Mouse (Mus musculus) gastrocnemius, adult 8-10 months (tissue): ENCODE measurements around the gene Tbxas1. TPM values are rescaled to one million over a fixed set of nuclear protein-coding genes. Genes with fewer than 3 reads are reported as not detected.

Experiments used
- DNase-seq, 2 experiments: peaks; one replicate each; pipeline ENCODE4 v3.0.0; 2022; ENCODE audit warnings: low spot score in 2 of 2
- total RNA-seq, 4 experiments: library from RNA; stranded (reverse); gene quantifications; 2 replicates each; pipeline ENCODE4 v1.2.4; 2022

The Tbxas1 gene
- total RNA-seq, 4 experiments from 2014 or later, result 0.51 to 0.80 (median 0.56) TPM

DNA sequence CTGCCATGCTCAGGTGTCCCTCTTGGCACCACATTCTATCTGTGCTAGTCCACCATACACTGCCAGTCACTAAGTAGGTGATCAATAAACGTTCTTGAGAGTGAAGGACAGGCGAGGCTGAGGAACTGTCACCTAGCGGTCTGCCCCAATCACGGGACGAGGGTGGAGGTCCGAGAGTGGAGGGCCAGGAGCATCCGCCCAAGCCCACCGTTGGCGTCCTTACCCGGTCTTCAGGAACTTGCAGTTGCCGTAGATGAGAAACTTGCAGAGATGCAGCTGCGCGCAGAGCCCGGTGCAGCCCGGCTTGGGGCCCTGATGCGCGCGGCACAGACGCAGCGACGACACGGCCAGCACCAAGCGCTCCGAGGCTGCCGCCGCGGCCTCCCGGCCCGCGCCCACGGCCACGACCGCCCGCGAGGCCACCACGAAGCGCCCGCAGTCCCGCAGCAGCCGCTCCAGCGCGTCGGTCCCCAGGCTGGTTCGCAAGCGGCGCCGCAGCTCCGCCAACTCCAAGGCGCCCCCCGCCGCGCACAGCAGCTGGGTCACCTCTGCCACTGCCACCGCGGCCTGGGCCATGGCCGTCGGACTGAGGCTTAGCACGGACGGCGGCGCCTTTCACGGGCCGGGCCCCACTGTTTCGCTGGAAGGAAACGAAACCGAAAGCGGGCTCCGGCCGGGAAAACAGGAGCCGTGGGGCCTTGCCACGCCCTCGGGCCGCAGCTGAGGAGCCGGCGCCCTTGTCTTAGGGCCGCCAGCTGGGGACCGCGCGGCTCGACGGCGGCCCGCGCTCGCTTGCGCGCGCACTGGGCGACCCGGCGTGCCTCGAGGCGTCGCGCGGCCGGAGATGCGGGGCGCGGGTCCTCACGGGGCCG lies 242.6 kb downstream of the Tbxas1 start, which contains the start of gene Parp12:
Parp12 (minus strand) TSS at position 766 of the 872 bp plus-strand sequence.
- DNase-seq, result peak; percentile 60 to 72

DNA sequence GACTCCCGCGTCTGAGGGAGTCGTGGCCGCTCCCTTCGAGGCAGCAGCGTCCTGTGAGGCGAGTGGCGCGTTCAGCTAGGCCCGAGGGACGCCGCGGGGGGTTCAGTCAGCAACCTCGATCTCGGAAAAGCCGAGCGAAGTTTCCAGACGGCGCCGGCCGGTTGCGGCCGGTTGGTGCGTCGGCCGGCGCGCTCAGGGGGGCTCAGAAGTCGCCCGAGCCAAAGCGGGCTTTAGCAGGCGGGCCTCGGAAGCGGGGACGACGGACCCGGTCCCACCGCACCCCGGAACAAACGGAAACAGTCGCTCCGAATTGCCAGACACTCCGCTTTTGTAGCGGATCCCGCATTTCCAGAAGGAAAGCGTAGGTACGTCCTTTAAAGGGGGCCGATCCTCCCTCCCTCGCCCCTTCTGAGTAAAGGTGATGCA lies 243.3 kb downstream of the Tbxas1 start:
- DNase-seq, result peak in 1 of 2 experiments; percentile 3

DNA sequence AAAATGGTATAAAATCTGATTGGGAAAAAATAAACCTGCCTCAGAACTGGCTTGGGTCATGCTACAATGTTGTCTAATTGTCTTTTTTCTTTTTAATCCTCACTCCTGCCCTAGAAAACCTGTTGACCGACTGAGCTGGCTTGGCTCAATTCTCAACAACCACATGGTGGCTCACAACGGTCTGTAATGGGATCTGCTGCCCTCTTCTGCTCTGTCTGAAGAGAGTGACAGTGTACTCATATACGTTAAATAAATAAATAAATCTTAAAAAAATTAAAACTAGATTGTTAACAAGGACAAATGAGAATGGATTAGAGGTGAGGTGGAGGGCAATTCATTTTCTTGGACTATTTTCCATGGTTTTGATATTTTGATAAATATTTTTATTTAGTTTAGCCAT lies 245.5 kb downstream of the Tbxas1 start:
- DNase-seq, result no peak

DNA sequence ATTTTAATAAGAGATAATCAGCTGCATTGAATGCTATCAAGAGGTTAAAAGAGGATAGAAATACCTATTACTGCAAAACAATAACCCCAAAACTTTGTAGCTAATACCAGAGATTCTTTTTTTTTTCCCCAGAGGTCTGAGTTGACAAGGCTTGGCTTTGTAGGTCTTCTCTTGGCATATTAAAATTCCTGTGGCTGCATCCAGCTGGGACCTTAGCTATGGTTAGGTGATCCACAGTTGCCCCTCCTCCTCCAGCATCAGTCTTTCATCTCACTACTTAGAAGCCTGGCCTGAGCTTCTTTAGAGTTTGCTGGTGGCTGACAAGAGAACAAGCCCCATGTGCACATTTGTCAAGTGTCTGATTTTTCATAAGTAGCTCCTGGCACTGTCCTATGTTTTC lies 249.5 kb downstream of the Tbxas1 start:
- DNase-seq, result no peak

DNA sequence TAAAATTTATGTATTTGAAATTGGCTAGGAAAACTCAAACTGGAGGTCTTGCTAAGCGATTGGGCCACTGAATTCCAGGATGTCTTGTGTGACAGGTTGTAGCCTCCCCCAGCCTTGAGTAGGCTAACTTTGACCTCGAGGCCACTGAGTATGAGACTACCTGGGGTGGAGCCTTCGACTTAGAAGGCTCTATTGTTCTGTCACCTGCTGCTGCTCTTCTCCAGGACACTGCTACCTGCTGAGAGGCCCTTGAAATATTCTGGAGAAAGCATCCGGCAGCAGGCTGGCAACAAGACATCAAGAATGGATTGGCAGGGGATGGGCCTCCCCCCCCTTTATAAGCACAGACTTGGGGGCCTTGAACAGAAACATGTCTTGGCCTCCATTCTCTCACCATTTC lies 256.3 kb downstream of the Tbxas1 start:
- no peak for DNase-seq

GRCm38 (mm10) chr6:39132556-39132955 lies 257.4 kb downstream of the Tbxas1 start:
- DNase-seq, result no peak

Other genes starting within 250 kb of the Tbxas1 start
- gene Klrg2, start 238.2 kb upstream of the Tbxas1 start, total RNA-seq, result under 1 TPM in 2 of 4 experiments, not detected in 2; 0.10 to 0.13 TPM
- gene Clec2l, start 212.3 kb upstream of the Tbxas1 start, total RNA-seq, result under 1 TPM in 2 of 4 experiments, not detected in 2; 0.22 to 0.27 TPM
- gene Hipk2, start 761 bp downstream of the Tbxas1 start, total RNA-seq, result 100 to 1,000 TPM in 2 of 4 experiments, 10 to 100 TPM in 2; 65.2 to 144 (median 96.6) TPM
- gene Parp12, start 242.9 kb downstream of the Tbxas1 start, total RNA-seq, result 1 to 10 TPM; 1.7 to 3.6 (median 2.6) TPM